Mouse (Mus musculus): ENCODE measurements at regions not wholly inside any gene's neighbourhood (a gene's known extent, or its start where the extent isn't known, plus 50 kb on each side); places are given as distances from the start of the nearest gene placed in this dataset.

DNA sequence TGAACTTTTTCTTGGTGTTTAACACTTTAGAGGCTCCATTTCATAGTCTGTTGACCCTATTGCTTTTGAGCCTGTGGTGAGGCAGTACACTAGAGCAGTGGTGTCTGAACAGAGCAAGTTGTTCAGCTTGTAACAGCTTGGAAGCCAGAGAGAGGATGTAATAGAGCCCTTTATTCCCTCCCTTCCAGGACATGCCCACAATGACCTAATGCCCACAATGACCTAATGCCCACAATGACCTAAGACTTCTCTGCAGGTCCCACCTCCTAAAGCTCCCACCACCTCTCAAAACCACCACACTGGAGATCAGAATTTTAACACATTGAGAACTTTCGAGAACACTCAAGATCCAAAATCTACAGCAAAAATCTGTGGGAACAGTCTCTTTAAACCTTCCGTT lies 115.6 kb downstream of the S1pr1 start:
- peak; percentile 58 for DNase-seq (ENCODE audit: low read depth, low spot score)

DNA sequence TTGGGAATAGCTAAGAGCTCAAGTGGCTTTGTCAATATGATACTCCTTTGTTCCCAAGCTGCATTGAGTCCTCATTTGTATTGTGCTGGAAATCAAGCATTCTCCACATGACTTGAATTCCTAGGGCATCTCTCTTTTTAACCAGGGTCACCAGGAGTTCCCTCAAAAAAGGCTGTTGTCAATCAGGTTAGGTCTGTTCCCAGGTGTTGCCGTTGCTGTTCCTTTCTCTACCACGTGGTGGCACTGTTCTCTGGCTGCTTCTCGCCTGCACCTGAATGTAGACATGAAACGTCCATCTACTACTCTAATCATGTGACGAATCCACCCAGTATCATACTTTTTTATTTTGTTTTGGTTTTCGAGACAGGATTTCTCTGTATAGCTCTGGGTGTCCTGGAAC lies 118.3 kb downstream of the S1pr1 start:
- DNase-seq (ENCODE audit: low read depth, low spot score): peak; percentile 53

- DNase-seq (ENCODE audit: low read depth, low spot score): no peak
Observed at GRCm38 (mm10) chr3:115590716-115591115, 124.2 kb downstream of the S1pr1 start.

DNA sequence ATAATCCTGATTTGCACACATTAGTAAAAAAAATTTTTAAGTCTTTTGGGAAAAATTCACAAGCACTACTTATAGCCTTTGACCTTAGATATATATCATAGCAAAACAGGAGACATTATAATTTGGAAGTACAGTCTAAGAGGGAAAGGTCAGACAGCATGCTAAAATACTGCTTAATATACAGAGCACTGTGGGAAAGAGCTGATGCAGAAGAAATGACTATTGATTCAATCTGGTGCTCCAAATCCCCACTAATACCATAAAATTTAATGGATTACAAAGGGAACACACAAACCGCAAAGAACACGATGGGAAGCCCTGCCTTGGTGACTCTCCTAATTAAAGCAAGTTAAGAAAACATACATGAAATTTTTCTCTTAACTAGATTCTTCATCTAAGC lies 126.3 kb downstream of the S1pr1 start:
- DNase-seq (ENCODE audit: low read depth, low spot score): no peak

DNA sequence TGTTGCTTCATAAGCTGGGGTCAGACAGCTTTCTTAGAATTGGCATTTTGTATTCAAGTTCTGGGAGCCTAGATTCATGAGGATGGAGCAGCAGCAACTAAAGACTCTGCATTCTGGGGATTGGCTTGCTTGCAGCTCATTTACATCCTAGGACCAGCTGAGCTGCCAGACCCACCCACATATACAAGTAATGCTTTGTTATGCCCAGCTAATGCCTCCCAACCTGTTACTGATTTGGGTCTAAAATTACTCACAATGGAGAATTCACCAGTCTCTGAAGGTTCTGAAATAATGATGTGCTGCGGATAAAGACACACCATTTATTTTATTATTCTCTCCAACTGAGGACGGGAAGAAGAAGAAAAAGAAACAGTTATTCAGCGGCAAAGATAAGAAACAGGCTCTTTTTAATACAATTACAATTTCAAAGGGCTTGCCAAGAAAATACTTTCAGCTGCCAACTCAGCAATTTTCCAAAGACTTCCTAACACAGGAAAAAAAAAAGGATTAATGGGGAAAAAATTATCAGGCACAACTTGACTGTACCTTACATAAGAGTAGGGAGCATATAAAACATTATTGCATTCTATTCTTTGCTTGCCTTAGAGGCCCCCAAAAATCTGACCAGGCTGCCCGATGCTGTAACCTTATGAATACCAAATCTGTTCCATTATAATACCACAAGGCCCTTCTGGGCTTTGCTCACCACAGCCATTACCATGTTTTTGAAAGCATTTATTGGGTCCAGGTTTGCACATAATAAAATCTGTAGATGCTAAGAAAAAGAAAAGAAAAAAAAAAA lies 134.5 kb downstream of the S1pr1 start:
- DNase-seq (ENCODE audit: low read depth, low spot score): peak; percentile 82

DNA sequence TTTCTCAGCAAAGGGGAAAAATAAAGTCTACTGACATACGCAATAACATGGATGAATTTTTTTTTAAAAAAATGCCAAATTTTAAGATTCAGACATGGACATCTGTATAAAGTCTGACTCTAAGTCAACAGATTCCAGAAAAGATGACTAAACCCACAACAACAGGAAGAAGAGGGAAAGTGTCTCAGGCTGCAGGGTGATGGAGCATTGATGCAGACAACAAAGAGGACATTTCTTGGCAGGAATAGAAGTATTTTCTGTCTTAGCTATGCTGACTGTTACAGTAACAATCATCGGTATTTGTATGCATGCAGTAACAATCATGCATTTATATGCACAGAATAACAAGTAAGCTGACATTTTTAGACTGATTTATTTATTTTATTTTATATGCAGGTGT lies 139.5 kb downstream of the S1pr1 start:
- DNase-seq (ENCODE audit: low read depth, low spot score): no peak

- no peak for DNase-seq (ENCODE audit: low read depth, low spot score)
Observed at GRCm38 (mm10) chr3:115562735-115563134, 152.1 kb downstream of the S1pr1 start.

DNA sequence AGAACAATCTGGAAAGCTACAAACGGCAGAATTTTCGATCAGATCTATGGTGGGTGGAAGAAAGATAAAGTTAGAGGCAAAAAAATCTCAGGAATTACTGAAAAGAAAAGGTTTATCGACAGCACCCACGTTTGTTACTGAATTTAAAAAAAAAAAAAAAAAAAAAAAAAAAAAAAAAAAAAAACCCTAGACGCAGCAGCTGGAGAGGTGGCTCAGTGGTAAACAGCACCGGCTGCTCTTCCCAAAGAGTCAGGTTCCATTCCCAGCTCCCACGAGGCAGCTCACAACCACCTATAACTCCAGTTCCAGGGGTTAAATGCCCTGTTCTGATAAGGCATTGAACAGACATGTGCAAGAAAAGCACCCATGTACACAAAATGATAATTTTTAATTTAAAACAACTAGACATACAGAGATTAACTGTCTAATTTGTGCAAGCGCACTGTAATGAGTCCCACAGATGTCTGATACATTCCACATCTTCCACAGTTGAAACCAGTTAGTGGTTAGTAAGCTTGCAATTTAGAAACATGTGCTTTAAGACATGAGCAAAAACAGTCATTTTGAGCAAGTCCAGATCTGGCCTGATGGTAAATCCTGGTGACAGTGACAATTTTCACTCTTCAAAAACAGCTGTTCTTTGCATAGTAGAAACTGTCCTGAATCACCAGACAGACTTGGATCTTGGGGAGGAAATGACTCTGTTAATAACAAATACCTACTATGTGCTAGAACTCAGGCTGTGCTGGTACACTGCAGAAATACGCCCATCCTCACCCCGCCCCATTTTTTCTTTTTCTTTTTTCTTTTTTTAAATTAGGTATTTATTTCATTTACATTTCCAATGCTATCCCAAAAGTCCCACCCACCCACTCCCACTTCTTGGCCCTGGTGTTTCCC lies 159.8 kb downstream of the S1pr1 start:
- no peak for DNase-seq (ENCODE audit: low read depth, low spot score)

DNA sequence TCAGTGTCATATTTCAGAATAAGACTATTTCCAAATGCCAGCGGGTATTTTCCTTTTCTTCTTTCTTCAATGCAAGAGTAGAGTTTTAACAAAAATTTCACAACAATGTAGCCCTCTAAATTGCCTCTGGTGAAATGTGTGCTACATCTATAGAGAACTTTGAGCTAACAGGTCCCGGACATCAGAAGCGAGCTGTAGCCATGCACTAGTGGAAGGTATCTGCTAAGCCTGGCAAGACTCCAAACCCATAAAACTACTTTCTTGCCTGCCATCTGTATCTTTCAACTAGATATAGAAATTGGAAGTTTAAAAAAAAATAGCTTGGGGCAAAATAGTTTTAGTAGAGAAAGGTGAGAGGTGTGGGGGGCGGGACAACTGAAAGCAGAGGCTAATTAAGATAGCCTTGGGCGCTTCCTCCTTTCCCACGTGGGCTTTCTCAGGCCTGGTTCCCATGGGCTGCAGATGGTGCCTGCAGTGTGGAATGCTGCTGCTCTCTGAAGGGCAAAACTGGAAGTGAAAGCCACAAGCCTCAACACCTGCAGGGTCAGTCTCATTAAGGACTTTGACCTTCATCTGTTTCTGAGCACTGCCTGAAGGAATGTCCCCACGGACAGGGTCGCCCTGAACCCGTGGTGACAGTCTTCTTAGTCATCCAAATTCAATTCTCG lies 160.9 kb downstream of the S1pr1 start:
- peak; percentile 39 for DNase-seq (ENCODE audit: low read depth, low spot score)

- DNase-seq (ENCODE audit: low read depth, low spot score): peak; percentile 83
Observed at GRCm38 (mm10) chr3:115541789-115542188, 173.1 kb downstream of the S1pr1 start.

DNA sequence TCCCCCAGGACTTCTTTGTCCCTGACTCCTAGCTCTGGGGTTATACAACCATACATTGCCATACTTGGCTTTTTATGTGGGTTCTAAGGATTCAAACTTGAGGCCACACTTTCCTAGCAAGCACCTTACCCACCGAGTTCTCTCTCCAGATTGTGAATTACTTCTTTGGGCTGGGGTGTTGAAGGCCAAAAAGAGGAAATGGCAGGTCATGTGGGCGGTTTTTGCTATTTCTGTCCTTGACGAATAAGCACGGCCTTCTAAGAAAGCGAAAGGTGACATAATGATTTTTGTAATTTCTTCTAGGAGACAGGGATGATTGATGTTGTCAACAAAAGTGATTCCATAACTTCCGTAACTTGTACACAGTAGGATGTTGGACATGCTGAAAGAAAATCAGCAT lies 176.5 kb downstream of the S1pr1 start:
- no peak for DNase-seq (ENCODE audit: low read depth, low spot score)

DNA sequence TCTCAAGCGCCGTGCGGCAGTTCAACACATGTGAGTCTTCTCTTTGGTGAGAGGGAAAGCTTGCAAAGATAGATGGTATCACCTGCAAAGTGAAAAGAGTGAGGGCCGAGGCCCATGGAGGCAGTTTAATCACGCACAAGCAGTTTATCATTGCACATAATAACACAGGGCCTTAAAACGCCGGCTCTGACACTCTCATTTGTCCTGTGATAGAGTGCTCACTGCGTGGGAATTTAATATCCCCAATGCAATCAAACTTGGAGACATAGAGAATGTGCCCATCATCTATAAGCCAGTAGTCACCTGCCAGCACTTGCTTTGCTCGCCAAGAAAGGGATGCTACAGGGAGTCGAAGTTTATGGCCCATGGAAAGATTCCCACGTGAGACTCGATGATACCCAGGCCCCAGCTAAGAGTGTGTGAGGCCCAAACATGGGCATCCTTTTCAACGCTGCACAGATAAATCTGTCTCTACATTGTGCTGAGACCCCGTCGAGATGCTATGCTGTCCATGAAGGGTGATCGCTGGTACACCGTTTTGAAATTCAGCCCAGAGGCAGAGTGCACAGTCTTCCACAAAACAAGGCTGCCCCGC lies 182.6 kb downstream of the S1pr1 start:
- DNase-seq (ENCODE audit: low read depth, low spot score): no peak

DNA sequence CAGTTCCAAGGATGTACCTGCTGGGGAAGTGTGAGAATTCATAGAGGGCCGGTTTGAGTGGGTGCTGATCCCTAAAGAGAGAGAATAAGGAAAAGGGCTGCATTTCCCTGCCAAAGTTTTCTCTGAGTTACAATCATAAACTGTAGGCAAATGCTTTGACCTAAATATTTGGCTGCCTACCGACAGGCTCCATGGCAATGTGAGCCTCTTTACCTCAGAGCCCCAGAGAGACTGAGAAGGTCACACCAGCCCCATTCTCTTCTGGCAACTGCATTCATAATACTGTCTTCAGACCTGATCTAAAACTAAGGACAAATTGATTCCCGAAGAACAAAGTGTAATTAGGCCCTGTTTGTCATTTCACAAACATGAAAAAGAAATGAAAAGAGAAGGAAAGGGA lies 184.4 kb downstream of the S1pr1 start:
- DNase-seq (ENCODE audit: low read depth, low spot score): no peak

- peak; percentile 36 for DNase-seq (ENCODE audit: low read depth, low spot score)
Observed at GRCm38 (mm10) chr3:115529918-115530317, 185.0 kb downstream of the S1pr1 start.

GRCm38 (mm10) chr3:115523515-115523914 lies 191.4 kb downstream of the S1pr1 start:
- no peak for DNase-seq (ENCODE audit: low read depth, low spot score)

DNA sequence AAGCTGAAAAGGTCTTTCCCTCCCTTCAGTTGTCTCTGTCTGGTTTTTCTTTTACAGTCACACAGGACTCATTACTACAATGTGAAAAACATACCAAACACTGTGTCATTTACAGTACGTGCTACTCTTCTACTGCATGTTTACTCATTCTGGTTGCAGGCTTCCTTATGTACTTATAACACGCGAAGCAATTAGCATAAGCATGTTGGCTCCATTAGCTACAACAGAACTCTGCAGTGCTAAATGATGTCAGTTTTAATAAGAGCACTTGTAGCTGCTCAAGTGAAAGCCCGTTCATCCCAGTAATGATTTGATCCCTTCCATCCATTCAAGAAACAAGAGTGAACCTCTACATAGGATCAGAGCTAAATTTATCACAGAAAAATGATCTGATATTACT lies 199.2 kb downstream of the S1pr1 start:
- no peak for DNase-seq (ENCODE audit: low read depth, low spot score)

DNA sequence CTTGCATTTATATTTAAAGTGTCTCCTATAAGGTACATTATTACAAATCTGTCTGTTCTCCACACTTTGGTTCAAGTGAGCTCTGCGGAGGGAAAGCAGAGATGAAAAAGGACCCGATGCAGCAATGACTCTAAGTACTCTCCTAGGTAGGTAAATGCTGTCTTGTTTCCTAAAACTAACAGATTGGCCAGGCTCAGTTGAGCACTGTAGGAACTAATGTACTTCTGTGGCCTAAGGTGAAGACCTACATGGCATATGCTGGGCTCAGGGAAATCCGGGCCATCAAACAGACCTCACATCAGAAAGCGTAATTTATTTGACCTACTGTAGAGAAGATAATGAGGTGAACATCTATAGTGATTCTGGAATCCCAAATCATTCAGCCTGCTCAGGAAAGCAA lies 205.2 kb downstream of the S1pr1 start:
- no peak for DNase-seq (ENCODE audit: low read depth, low spot score)

DNA sequence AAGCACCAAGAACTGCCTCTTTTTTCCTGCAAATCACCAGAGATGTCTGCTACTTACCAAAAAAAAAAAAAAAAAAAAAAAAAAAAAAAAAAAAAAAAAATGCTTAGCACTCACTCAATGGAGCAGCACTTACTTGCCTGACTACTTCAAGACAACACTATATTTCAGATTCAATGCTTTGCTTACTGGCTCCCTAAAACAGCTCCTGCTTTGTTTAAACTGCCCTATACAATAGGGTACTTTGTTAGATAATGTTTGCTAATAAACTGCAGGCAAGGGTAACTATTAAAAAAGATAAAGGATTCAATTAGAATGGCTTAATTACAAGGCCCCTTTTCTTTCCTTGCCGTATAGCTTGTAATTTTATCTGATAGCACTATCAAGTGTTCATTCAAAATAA lies 217.5 kb downstream of the S1pr1 start:
- peak; percentile 6 for DNase-seq (ENCODE audit: low read depth, low spot score)

GRCm38 (mm10) chr3:115496110-115496509 lies 218.8 kb downstream of the S1pr1 start:
- peak; percentile 62 for DNase-seq (ENCODE audit: low read depth, low spot score)

DNA sequence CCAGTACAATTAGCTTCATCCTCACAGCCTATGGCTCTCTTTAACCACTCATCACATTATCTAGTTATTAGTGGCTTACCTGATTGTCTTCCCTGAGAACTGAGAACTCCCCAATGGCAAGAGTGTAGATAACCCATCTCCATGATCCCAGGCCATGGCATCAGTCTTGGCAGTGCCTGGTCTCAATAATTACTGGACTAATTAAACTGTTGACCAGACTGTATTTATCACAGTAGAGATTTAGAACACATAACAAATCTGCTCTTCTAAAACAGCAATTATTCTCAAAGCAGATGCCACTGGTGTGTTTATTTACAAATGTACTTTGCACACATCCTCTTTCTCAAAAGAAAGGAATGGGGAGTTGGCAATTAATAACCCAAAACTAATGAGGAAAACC lies 219.2 kb downstream of the S1pr1 start:
- no peak for DNase-seq (ENCODE audit: low read depth, low spot score)

DNA sequence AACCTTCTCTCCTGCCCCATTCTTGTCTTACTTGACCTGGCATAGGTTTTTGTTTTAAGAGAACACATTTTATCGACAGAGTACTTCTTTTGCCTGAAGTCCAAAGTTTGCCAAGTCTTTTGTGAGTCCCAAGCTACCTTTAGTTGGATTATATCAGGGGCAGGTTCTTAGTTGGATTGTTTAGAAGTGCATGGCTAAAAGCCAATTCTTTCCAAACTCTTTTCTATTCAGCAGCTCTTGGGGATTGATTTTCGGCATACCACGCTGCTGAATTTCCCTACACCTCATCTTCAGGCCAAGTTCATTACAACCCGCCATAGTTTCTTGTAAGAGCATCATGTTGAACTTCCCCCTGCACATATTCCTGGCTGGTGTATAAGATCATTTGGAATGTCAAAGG lies 245.9 kb downstream of the S1pr1 start:
- no peak for DNase-seq (ENCODE audit: low read depth, low spot score)

- no peak for DNase-seq (ENCODE audit: low read depth, low spot score)
Observed at GRCm38 (mm10) chr3:115467850-115468249, 247.0 kb downstream of the S1pr1 start.
